Mouse (Mus musculus) telencephalon, adult 2 months (tissue): ENCODE measurements around the gene Rnf224.
"Not testable (repeated sequence)": the region's sequence is repeated elsewhere in the genome, so short reads cannot be mapped to it uniquely, and the experiment has no call there.

Experiments used
- DNase-seq: peaks from one replicate; pipeline ENCODE4 v3.0.0-alpha.2; 2011; ENCODE audit warnings: low read depth, low spot score

The Rnf224 gene

DNA sequence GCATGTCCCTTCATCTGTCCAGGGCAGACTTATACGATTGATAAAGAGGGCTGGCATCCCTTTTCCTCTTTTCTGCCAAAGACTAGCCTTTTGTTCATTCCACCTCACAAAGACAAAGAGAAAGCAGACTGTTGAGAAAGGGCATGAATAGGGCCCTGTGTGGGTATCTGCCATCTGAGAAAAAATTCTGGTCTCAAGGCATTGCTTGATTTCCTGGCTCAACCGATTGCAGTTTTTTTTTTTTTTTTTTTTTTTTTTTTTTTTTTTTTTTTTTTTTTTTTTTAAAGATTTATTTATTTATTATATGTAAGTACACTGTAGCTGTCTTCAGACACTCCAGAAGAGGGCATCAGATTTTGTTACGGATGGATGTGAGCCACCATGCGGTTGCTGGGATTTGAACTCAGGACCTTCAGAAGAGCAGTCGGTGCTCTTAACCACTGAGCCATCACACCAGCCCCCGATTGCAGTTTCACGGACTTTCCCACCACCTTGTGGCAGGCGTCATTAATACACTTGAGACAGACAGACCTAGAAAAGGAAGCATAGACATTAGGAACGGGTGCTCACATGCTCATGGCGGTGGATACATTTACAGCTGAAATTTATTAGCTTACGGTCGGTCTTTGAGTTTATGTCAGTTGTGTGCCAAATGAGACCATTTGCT is 20.0 kb upstream of the Rnf224 start:
- not testable (repeated sequence) for DNase-seq

DNA sequence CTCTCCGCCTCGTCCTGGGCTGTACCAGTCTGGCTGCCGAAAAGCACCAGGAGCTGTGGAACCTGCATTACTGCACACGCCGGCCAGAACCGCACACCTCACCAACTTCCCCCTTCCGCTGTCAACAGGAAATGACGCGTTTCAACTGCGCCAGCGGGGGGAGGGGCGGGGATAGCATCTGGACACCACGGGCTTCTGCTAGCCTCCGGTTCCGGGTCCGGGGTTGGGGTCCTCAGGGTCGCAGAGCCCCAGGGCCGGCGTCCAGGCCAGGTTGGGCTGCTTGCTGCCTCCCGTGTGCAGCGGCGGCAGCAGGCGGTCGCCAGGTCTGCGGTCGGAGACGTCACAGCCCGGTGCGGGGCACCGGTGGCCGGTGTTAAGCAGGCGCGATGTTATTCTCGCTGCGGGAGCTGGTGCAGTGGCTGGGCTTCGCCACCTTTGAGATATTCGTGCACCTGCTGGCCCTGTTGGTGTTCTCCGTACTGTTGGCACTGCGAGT is 18.7 kb upstream of the Rnf224 start, which contains the start of gene Tmem203:
Gene Tmem203, plus strand, starts transcription at position 156 of the 496 bp plus-strand sequence.
- DNase-seq = peak; percentile 73

DNA sequence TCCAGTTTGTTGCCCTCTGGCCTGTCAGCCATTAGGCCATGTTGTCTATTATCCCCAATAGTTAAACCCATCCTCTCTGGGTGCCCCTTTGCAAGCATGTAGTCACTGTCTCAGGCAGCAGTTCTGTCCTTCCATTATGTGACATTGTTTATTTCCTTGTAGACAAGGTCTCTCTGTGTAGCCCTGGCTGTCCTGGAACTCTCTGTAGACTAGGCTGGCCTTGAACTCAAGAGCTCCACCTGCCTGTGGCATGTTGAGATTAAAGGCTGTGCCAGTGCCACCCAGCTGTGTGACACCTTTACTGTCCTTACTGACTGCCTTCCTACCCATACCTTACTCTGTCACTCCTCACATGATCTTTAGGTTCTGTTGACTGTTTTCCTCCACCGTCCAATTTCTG is 15.7 kb upstream of the Rnf224 start:
- DNase-seq = no peak

DNA sequence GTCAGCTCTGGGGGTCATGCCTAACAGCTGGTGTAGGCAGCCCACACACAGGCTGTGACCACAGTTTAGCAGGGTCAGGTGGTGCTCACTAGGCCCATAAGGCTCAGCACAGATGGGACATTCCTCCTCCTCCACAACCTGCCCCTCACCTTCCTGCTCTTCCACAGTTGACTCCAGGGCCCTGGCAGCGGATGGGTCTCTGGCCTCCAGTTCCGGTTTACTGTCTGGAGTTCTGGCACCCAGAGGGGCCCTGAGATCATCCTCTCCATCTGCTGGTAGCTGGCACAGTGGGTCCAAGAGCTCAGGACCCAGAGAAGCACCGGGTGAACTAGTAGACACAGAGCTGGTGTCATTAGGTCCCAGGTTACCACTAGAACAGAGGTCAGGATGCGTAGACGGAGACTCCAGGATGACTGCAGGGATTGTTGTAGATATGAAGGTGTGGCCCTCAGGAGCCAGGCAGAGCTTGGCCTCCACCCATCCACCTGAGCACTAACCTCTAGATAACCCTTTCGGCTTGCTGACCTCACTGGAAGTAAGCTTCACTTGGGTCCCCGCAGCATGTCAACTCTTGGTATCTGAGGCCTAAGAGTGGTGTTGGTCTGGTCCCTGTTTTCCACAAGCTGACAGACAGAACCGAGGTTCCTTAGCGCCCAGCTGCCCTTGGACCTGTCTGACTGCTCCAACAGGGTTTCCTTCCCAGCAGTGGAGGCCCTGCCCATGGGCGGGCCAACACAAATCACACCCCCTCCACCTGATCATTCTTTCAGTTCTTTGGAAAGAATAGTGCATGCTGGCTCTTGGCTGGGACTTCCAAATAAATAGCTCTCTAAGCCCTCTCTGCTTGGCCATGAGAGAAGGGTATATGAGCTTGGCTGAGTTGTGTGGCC is 9.8 kb upstream of the Rnf224 start, which contains the start of gene AL732309.1:
Gene AL732309.1, minus strand, starts transcription at position 681 of the 890 bp plus-strand sequence.
- no peak for DNase-seq

DNA sequence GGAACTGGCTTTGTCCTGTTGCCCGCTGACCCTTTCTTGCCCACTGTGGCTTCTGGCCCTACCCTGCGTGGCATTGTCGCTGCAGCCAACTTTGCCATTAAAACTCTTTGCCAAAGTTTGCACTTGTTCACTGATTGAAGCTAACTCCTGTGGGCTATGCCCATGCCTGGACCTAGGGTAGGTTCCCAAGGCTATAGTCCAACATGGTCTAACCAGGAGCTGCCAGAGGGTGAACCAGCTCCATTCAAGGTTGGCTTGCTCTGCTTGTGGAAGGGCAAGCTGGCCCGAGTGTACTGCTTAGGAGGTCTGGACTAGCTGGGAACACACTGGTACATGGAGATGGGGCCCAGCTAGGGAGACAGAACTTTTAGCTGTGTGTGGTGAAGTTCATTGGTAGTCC is 7.6 kb upstream of the Rnf224 start:
- no peak for DNase-seq

DNA sequence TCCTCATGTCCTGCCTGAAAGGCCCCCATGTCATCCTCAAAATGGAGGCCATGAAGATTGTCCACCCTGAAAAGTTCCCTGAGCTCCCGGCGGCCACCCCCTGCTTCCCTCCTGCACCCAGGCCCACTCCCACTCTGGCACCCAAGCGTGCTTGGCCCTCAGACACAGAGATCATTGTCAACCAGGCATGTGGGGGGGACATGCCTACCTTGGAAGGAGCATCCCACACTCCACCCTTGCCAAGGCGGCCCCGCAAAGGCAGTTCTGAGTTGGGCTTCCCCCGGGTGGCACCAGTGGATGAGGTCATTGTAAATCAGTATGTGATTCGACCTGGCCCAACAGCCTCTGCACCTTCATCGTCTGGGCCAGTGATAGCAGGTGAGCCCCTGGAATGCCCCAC is 6.8 kb upstream of the Rnf224 start:
- no peak for DNase-seq

DNA sequence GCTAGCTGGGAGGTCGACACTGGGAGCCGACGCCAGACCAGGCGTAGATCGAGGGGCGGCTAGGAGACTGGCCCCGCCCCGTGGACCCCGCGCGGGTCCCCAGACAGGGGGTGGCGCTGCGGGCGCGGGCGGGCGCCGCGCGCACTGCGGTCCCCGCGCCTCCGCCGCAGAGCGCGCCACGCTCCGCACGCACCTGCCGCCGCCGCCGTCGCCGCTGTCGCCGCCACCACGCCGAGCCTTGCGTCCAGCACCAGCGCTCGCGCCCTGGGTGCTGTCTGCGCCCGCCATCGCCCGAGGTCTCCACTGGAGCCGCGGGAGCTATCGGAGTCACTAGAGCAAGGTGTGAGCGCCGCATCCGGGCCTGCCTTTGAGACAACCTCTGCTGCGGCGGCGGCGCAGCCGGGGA is 5.5 kb upstream of the Rnf224 start, which contains the start of the genes Rnf208 and Cysrt1:
Gene Rnf208, plus strand, starts transcription at position 155 of the 406 bp plus-strand sequence.
Gene Cysrt1, minus strand, starts transcription at position 352 of the 406 bp plus-strand sequence.
- no peak for DNase-seq

DNA sequence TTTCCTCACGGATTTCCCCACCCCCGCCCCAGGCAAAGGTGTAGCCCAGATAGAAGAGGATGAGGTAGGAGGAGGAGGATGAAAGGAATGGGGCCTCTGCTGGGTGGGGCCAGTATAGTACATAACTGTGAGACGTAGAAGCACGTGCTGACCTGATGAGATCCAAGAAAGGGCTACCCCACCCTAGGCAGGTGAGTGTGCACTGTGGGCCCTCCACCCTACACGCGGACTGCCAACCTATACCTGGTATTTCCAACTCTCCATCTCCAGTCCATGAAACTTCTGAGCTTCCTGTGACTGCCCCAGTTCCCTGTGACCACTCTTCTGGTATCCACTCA is 4.8 kb upstream of the Rnf224 start:
- DNase-seq = no peak

DNA sequence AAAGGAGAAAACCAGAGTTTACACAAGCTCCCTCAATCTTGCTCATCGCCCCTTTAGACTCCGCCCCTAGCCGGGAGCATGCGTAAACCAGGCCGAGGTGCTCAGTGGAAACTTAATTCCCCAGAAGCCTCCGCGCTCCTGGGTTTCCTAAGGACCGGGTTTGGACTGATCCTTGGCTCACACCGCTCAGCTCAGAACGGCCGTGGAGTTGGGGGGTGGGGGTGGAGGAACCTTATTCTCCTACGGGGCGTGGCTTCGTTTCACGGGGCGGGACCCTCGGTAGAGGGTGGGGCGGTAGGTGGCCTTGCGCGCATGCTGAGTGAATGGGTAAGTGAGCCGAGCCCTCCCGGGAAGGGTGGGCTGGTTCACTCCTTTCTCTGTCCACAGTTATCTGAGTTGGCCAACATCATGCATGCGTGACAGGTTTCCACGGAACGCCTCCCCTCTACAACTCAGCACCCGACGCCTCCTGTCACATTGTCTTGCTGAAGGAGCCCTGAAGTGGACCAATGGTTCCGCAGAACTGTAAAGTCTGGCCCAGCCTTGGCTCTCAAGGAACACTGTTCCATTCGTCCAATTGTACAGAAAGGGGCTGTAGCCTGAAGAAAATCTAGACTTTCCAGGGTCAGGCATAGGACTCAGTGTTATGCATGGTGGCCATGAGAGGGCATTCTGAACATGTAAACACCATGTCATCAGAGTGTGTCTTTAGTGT is 4.3 kb upstream of the Rnf224 start:
- DNase-seq = peak; percentile 84

DNA sequence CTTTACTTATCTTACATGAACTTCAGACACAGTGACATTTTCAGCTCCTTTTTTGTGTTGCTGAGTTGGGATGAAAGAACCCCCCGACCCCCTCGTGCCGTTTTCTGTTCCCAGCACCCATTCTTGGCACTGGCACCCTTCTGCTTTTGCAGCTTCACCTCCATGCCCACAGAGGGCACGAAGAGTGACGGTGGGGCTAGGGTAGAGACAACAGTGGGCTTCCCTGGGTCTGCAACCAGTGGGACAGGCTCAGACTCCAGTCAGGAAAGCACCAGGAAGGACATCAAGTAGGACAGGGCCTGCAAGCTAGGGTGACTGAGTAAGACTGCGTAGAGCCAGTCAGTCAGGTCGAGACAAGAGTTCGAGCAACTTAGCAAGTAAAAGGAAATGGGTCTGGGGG is 3.7 kb upstream of the Rnf224 start:
- DNase-seq = no peak

DNA sequence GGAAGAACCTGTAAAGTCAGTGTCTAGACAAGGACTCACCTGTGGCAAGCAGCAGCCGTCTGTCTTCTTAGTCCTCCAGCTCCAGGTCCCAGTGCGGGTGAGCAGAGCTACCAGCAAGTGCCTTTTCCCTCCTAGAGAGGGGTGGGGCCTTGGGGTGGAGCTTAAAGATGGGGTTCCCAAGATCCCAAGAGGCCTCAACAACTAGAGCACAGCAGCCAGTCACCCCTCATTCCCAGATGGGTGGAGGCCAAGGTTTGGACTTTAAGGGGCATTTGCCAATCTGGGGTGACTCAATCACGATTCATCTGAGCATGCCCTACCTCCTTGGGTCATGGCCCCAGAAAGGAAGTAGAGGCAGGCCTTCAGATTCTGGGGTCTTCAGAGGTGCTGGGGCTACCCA is 3.2 kb upstream of the Rnf224 start:
- DNase-seq = no peak

DNA sequence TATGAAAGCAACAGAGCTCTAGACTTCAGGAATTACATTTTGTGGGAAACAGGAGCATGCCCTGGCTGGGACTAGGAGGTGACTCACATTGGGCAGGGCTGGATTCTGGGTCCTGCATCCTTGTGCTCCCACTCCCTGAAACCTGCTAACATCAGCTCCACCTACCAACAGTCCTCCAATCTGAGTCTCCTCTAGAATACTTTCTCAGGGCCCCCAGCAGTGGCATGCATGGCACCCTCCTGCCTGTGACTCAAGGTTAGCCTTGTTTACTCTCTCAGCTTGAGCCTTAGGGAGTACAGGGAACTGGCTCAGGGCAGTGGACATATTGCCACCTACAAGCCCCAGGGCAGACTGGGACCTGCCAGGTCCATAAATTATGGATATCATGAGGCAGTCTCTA is 1.5 kb upstream of the Rnf224 start:
- DNase-seq = no peak

DNA sequence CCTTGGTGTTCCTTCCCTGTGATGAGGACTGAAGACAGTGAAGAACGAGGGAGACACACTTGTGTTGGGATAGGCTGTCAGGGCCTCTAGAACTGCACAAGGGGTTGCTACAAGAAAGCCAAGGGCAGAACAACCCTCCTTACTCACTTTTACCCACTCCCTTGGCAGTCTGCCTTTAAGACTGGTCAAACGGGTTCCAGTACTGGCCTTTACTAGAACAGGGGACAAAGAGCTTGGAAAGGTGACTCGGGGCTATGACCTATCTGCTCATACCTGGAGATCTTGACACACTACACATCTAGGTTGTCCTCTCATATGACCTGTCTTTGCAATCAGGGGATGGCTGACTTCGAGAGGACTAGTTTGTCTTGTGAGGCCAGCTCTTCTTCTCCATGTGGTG is 935 bp upstream of the Rnf224 start:
- no peak for DNase-seq

DNA sequence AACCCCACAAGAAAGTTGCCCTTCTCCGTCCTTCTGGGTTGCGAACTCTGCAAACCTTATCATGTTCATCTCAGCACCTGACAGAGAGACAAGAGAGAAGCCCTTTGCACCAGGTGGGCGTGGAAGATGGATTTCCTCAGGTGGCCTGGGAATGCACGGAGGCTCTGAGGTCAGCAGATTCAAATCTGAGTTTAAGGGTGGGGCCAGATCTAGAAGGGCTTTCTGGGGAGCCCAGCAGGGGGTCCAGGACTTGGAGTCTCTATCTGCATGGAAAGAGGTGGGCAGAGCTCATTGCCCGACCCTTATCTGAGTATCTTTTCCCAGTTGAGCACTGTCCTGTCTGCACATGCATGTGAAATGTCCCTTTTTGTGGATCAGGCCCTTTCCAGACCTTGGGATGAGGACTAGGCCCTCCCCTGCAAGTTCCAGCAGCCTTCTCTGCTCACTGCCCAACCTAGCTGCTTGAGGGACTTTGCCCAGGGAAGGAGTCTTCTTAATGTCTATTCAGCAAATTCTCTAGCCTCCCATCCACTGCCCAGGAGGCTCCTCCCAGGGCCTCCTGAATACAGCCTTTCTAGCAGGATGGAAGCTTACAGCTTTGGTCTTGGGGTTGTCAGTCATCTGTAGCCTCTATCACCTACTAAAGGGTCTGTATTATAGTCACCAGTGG is 1.9 kb downstream of the Rnf224 start:
- no peak for DNase-seq

DNA sequence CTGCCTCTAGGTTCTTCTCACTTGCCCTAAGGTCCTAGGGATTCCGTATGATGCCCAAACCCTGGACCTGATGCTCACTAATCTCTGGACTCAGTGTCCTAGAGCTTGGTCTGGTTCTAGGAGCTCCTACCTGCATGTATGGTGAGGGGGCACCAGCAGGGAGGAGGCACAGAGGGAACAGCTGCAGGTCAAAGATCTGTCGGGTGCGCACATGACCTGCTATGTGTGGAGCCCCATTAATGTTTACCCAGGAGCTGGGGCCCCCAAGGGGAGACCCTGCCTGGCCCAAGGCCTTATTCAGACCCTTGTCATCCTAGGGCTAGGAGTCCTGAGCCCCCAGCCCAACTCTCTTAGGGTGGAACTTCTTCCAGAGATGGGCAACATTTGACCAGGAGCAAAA is 2.5 kb downstream of the Rnf224 start, which contains the start of gene Slc34a3:
Gene Slc34a3, minus strand, starts transcription at position 315 of the 400 bp plus-strand sequence.
- DNase-seq = no peak

DNA sequence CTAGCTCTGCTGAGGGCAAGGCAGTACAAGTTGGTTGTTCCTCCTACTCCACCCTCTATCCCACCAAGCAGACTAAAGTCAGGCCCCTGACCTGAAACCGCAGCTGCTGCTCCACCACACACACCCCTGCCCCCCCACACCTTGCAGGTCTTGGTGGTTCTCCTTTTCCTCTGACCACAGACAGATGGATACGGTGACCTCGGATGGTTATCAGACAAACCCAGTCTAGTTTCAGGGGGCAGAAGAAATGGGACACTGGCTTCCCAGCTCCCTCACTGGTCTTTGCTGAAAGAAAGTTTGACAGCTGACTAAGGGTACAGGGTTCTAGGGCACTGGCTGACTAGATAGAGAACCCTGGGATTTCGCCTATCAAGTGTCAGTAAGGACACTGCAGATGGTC is 3.2 kb downstream of the Rnf224 start:
- DNase-seq = no peak

DNA sequence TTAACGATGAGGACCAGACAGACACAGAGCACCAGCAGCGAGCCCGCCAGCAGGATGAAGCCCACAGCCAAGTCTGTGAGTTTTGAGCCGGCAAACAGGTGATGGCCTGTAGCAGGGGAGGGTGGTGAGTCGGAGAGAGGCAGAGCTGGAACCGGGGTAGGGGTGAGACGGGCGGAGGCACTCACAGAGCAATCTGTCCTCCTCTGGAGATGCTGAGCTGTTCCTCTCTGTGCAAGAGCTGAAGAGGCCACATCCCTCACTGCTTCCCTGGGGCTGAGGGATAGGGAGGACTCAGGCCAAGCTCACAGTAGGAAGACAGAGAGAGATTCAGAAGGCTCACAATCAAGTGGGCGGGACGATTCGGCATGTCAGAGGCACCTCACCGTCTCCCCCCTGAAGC is 5.5 kb downstream of the Rnf224 start:
- no peak for DNase-seq

DNA sequence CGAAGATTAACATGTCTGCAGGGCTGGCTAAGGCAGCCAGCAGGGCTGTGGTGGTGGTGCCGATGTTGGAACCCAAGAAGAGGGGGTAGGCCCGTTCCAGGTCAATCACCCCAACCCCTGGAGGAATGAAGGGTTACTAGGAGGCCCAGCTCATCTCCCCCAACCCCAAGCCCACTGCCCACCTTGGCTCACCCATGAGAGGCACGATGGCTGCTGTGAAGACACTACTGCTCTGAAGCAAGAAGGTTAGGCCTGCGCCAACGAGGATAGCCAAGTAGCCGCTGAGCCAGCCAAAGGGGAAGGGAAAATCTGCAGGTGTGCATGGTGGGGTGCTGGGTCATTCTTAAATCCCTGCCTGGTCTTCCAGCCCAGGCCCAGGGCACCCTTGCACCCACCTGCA is 6.0 kb downstream of the Rnf224 start:
- no peak for DNase-seq

DNA sequence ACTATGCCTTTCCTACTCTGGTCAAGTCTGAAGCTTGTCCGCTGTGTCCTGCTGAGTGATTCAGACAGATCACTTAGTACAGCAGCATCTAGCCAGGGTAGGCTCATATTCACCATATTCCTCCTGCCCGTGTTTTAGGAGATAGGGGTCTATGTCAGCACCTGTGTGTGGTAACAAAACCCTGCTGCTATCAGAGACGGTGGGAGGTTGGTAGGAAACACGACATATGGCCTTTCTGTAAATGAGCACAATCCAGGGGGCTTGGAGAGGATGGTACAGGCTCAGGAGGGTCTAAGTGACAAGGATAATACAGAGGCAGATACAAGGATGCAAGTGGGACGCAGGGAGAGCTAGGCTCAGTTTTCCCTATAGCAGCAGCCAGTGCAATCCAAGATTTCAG is 7.0 kb downstream of the Rnf224 start:
- DNase-seq = no peak

DNA sequence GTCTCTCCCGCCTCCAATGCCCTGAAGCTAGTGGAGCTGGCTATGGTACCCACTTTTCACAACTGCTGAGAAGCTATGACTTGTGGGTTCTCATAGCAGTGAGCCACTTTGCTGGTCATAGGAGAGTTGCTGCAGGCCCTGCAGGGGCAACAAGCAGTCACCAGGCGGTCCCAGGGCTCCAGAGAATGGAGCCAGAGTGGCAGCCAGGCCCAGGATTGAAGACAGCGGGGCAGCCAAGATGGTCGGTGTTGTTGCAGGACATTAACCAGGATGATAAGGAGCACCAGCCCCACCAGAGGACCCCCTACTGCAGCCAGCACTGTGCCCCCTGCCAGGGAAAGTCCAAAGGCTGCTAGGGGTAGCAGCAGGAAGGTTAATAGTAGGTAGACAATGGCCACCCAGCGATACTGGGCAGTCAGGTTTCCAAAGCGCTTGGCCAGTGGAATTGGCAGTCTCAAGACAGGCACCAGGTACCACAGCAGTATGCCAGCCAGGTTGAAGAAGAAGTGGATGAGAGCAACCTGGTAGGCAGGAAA is 7.5 kb downstream of the Rnf224 start:
- no peak for DNase-seq

DNA sequence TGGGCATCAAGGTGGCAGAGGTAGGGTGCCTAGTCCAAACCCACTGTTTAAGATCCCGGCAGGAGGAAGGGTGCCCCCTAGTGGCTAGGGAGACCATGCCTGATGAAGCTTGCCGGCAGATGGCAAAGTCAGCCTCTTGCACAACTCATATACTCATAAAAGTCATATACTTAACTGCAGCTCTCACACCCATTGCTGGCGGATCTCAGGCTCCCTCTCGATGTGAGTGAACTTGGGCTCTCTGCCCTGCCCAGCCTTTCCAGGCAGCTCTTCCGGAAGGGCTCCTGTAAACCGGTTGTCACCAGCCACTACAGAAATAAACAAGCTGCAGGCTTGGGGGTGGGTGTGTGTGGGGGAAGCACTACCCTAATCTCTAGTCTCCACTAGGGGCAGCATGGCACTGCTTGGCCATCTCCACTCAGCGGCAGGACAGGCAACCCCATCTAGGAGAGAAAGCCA is 8.1 kb downstream of the Rnf224 start:
- DNase-seq = peak; percentile 81
